Mouse (Mus musculus) embryo, embryonic 11 days (tissue): ENCODE measurements around the gene Tspan4.

Experiments used
- DNase-seq: peaks from one replicate; pipeline ENCODE4 v3.0.0-alpha.2; 2015

Gene Tspan4

GRCm38 (mm10) chr7:141475011-141475804, at the start of gene Tspan4, which contains the start of gene Polr2l:
TSS of gene Tspan4 (plus strand) at chr7:141475240.
TSS of gene Polr2l (minus strand) at chr7:141475132.
- DNase-seq: peak; percentile 94

DNA sequence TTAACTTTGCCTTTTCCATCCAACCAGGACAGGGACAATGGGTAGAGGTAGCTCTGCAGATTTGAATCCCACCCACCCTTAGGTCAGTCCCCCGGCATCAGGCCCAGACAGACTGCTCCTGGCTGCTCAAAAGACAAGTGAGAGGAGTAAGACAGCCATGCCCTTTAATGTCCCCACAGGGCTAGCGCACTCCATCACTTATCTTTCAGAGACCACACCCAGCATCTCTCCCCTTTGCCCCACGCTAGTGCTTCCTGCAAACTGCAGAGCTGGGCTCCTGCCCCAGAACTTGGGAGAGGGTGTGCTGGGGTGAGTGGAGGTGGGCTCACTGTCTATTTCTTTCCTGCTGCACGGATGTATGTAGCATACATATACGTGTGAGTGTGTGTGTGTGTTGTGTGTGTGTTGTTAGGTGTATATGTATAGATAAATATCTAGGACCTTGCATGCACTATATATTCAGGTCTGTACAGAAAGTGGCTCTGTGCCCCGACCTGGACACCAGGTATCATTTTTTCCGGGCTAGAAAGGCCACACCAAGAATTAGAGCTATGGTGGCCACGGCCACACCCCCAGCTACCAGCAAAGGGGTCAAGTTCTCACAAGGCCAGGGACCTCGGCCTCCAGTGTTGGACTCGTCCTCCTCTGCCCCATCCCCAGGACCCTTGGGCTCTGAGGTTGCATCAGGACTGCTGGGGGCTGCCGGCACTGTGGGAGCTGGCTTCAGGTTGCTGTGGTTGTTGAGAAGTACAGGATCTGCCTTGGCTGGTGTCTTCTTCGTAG, 47.9 kb upstream of the Tspan4 start:
- no peak for DNase-seq

DNA sequence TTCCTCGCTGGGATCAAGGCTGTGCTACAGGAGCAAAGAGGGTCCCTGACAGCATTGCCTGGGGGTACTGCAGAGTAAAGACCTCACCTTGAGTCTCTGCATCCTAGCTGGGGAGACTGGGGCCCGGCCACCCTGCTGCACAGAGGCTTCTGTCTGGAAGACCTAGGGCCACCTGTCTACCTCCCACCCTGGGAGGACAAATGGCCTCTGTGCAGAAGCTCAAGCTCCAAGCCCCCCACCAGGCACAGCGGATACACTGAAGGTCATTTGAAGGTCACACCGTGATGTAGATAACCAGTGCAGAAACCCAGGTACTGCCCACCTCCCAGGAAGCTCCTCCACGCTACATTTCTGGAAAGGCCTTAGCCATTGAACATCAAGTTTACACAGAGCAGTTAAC, 46.3 kb upstream of the Tspan4 start:
- DNase-seq: no peak

DNA sequence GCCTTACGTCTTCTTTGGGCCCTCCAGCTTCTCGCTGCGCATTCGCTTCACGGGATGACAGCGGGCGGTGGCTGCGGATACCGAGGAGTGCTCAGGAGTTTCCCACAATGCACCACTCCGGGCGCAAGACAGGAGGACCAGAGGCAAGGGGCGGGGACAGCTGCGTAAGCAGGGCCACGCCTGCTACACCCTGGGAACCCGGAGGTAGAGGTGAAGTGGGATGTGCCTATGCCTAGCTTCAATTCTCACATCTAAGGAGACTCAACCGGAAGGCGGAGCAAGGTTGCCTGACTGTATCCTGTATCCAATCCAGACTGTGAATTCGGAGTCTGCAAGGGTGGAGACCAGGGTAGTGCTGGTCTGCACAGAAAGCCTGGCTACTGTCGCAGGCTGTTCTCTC, 45.7 kb upstream of the Tspan4 start, which contains the start of gene Cend1:
Gene Cend1 (minus strand): TSS at position 182 of the 400 bp plus-strand sequence.
- peak; percentile 90 for DNase-seq

GRCm38 (mm10) chr7:141429840-141430584, 45.0 kb upstream of the Tspan4 start:
- no peak for DNase-seq

DNA sequence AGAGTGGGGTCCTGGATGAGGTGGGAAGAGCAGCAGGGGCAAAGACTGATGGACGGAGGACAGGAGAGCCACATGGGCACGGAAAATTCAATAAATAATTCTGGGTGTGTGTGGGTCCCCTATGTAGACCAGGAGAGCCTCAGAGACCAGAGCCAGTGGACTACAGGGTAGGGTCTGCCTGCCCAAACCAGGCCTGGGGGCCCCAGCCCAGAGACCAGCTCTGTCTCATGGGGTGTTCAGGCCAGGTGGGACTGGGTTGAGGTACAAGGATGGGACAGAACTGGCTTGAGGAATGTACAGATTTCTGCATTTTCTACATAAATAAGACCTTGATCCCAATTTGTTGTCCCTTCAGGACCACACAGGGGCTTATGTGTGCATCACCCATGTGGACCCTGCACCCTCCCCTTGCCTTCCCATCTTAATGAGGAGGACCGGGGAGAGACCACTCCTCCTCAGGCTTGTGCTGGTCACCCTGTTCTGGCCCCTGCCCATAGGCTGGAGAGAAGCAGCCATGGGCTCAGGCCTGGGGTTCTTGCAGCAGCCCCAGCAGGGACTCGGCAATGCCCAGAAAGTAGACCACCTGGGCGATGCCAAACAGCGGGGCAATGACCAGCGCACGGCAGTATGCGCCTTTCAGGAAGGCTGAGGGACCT, 44.3 kb upstream of the Tspan4 start:
- DNase-seq: no peak

- no peak for DNase-seq
Measured at GRCm38 (mm10) chr7:141431434-141432185, 43.4 kb upstream of the Tspan4 start.

GRCm38 (mm10) chr7:141432186-141432611, 42.8 kb upstream of the Tspan4 start:
- DNase-seq: no peak

DNA sequence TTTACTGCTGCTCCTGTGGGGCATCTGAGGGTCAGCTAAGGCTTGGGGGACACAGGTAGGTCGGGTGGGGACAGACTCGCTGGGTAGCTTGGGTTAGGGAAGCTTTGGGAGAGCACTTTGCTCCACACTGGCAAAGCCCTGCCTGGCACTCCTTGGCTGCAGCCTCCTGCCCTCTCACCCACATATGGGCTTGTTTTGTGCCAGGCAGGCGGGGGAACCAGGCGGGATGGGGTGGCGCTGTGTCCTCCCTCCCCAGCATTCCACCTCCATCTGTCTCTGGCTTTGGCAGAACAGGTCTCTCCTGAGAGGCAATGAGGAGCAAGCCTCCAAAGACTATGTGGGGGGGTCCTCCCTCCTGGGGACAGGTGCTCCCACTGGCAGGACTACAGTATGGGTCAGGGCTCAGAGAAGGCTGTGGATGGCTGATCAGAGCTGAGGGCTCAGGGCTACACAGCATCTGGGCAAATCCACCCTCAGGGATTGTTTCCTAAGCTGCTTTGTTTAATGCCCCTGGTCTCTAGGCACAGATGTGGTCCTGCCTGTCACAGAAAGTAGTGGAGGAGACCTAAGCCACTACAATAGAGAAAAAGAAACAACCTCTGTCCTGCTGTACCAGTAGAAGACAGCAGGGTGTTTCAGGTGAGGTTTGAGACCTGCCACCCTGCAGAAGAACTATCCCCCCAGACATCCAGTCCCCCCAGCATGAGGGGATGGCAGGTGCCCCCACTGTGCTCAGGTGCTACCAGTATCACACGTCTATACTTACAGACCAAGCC, 42.1 kb upstream of the Tspan4 start:
- no peak for DNase-seq

DNA sequence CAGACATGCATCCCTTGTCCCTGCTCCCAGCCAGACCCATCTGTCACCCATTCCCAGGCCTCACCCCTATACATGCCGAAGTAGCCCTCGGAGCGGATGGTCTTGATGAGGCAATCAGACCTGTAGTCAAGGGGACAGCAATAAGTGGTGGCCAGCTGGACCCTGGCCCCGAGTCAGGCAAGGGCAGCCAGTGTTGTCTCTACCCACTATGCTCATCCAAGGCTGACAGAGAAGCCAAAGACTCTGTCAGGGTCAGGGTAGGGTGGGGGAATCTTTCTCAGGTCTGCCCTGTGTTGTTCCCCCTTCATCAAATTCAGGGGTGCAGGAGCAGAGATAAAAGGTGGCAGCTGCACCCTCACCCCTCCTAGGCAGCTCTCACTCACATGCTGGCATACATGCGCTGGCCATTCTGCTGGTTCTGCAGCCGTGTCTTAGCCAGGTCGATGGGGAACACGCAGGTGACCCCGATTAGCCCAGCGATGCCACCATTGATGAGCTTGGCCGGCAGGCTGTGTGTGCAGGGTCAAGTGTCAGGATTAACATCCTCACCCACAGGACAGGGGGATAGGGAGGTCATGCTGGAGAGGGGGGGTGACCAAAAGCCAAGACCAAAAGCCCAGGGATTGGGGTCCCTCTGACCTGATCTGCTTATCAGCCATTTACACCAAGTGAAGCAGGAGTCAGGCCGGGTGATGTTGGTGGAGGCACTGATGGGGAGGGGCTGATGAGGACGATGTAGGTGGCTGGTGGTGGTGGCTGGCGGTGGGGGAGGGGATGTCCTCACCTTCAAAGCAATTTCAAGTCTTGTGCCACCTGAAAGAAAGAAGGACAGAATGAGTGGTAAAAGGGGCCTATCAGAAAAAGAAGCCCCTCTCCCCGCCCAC, 41.3 kb upstream of the Tspan4 start:
- no peak for DNase-seq

GRCm38 (mm10) chr7:141434464-141434863, 40.6 kb upstream of the Tspan4 start:
- peak; percentile 73 for DNase-seq

GRCm38 (mm10) chr7:141435129-141435855, 39.7 kb upstream of the Tspan4 start:
- DNase-seq: peak; percentile 68

- DNase-seq: no peak
Measured at GRCm38 (mm10) chr7:141435856-141436522, 39.1 kb upstream of the Tspan4 start.

- DNase-seq: no peak
Measured at GRCm38 (mm10) chr7:141436523-141436892, 38.5 kb upstream of the Tspan4 start.

GRCm38 (mm10) chr7:141437178-141438120, 37.6 kb upstream of the Tspan4 start, which contains the start of gene Slc25a22:
TSS of gene Slc25a22 (minus strand) at chr7:141437892.
- peak; percentile 94 for DNase-seq

DNA sequence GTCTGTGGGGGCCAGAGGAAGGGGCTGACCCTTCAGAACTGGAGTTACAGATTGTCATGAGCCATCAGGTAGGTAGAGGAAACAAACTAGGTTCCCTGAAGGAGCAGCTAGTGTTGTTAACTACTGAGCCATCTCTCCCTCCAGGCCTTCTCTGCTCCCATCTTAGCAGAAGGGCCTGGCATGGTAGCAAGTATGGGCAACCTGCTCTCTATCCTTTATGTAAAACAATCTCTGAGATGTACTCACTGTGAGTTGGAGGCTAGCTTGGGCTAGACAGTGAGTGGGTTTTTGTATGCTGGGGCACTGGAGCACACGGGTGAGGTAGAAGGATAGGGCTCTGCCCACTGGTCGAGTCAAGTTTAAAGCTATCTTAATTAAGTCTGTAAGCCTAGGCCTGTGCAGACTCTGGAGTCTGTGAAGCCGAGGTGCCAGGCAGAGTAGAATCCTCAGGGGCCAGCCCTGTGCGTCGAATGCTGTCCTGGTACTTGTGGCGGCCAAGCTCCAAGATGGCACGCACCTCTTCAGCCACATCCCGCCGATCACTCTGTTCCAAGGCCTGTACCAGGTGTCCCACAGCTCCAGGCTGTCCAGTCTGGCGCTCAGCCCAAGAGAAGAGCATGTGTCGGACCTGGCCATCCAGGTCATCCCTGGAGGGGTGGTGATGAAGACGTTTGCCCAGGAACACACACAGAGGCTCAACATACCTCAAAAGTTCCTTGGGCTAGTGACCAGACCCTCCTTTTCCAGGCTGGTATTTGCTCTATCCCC, 36.7 kb upstream of the Tspan4 start:
- no peak for DNase-seq
